Mouse (Mus musculus): ENCODE data around the gene Olfr631.
"Not testable (repeated sequence)": the region's sequence is repeated elsewhere in the genome, so short reads cannot be mapped to it uniquely, and the experiment has no call there.

Gene Olfr631

DNA sequence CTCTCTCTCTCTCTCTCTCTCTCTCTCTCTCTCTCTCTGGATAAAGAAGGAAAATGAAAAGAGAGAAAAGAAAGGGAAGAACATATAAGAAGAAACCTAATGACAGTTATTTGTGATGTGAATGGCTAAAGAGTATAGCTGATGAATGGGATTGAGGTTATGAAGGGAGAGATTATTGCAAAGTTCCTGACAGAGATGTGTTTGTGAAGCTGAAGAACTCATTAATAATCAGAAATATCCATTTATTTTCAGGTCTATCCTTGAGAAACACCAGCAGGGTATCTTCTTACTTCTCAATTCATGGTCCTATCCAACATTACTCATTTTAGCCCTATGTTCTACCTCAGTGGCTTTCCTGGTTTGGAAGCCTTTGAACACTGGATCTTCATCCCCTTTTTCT lies at the start of gene Olfr631:
TSS of gene Olfr631 (plus strand) at position 301 of the 400 bp plus-strand sequence.
- no peak for DNase-seq

- DNase-seq: no peak
Observed at GRCm38 (mm10) chr7:103886152-103886551, 42.5 kb upstream of the Olfr631 start, which contains the start of gene Olfr66. Olfr66 (minus strand) TSS chr7:103886252.

GRCm38 (mm10) chr7:103894385-103894784 lies 34.2 kb upstream of the Olfr631 start, which contains the start of gene Olfr64:
Olfr64 (minus strand) TSS chr7:103894485.
- no peak for DNase-seq

DNA sequence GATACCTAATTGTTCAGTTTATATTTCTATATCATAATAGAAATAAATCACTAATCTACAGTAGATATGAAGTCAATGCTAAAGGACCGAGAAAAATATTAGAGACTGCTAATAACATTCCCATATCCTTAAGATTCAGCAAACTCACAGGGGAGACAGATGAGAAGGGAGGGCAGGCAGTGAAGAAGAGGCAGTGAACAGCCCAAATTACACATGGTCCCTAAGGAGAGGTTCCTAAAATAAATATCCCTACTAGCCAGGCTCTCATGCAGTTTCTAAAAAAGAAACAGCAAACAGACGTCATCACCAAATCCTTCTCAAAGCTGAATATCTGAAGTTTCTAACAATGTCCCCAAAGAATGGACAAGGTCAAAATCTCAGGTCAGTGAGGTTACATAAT lies 25.4 kb upstream of the Olfr631 start, which contains the start of gene Olfr65:
TSS of gene Olfr65 (plus strand) at position 301 of the 400 bp plus-strand sequence.
- DNase-seq: no peak

DNA sequence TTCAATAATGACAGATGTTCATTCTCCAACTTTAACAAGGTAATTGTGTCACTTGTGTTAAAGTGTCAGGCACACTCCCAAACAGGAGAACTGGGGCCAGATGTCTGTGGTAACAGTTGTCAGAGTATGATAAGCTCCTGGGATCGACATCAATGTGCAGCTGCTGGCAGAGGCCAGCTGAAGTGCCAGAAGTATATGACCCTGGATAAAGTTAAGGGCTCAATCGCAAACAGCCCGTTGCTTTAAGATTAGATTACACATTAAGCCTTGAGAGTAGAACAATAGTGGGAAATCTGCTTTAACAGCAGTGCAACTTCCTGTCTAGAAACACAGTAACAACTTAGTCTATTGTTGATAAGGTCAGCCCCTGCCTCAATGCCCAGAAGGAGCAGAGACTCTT lies 18.6 kb upstream of the Olfr631 start:
- DNase-seq: no peak

DNA sequence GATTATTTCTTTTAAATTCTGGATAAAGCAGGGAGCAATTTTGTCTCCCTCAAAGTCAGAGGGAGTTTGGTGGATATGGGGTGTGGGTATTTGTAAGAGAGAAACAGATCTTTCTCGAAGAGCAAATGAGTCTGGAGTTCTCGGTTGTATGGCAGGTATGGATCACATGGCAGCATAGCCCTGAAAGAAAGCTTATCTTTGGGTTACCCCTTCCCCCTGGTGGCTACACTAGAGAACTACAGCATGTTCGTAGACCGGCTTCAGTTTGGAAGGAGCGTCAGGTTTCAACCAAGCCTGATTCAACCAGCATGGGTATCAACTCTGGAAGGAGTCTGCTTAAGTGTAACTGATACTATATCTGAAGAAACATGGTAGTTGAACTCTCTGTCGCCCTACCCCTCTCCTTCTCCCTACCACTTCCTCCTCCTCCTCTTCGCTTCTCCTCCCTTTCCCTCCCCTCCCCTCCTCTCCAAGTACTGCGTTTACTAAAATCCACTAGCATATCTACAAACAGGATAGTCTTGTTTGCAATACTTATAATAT lies 15.6 kb upstream of the Olfr631 start:
- DNase-seq: no peak

DNA sequence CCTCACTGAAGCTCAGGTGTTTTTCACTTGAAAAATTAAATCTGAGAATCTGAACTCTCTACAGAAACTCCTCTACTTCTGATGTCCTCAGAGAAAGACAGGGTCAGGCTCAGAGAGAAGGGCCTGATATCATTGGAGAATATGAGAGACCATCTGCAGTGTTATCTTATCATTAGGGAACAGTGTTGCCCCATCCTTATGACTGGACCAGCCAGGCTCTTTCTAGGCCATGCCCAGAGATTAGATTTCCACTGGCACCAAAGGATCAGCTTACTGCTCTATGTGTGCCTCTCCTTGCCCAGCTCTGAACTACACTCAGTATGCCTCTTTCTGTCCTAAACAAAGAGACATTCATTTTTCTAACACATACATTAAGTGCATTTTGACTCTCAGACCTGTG lies 13.3 kb upstream of the Olfr631 start:
- DNase-seq: no peak

DNA sequence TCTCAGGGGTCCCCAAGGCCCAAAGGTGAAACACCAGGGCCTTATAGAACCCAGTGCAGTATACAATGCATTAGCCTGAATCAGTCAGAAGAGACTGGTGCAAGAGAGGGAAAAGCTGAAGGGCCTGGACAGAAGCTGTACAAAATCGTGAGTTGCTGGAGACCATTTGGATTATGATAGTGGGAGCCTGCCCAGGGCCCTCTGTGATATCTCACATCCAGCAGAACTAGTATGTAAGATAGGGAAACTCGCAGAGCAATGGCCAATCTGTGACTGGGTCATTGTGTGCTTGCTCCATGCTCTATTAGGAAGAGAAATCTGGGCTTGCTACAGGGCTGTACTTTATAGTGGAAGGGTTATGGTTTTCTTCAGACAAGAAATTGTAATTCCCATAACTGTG lies 5.6 kb downstream of the Olfr631 start, which contains the start of gene Olfr632:
TSS of gene Olfr632 (plus strand) at position 84 of the 400 bp plus-strand sequence.
- no peak for DNase-seq

DNA sequence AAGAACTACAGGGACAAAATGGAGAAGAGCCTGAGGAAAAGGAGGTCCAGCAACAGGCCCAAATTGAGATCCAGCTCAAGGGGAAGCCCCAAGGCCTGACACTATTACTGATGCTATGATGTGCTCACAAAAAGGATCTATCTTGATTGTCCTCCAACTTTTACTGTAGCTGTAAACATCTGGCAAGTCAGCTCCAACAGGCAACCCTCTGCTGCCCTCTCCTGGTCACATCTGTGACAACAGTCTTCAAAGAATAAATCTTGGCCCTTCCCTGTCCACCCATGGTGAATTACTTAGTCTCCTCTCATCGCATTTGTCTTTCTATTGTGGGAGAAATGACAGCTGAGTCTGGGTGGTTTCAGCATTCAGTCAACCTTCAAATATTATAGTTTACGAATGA lies 14.1 kb downstream of the Olfr631 start:
- no peak for DNase-seq

GRCm38 (mm10) chr7:103944137-103944536 lies 15.5 kb downstream of the Olfr631 start, which contains the start of gene Olfr633:
Olfr633 (plus strand) TSS chr7:103944437.
- DNase-seq: no peak

DNA sequence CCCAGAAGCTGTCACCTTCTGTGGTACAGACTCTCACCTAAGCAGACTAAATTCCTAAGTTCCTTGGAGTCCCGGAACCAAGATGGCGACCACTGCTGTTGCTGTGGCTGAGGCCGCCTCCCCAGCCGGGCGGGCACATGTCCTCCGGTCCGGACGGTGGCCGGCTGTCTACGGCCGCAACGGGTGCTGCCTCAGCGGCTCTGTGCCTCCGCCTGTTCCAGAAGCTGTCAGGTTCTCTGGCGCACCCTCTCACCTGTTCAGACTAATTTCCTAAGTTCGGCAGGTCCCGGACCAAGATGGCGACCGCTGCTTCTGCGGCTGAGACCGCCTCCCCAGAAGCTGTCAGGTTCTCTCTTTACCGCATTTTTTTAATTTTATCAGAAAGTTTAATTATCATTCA lies 38.2 kb downstream of the Olfr631 start:
- not testable (repeated sequence) for DNase-seq

DNA sequence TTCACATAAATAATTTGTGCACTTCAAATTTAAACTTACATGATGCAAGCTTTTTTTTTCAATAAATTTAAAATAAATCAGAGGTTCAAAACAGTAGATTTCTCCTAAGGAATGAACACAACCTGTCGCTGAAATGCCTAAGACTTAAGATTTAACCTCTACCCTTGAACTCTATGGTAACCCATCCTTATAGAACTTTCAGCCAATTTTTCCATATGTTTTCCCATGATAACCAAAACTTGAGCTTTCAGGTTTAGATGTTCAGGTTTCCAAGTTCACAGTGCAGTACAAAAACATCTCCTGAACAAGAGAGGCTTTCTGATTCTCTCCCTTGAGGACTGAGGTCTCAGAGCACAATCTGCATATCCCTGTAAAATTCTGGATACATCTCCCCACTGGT lies 42.2 kb downstream of the Olfr631 start, which contains the start of gene Olfr635:
TSS of gene Olfr635 (plus strand) at position 301 of the 400 bp plus-strand sequence.
- no peak for DNase-seq

DNA sequence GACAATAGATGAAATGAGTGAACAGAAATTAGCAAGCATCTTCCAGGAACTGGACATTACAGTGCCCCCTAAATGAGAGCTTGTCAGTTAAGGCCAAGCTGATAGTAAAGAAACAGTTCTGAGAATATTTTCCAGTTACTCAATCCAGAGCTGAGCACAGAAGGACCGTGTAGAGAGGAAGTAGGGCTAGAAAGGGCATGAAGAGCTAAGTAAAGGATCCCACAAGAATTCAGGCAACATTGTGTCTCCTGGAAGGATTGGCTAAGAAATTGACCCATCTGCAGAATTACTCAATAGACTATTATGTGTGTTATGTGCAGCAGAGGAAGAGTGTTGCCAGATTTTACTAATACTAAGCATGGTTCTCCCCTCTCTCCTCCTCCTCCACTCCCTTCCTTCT lies 43.2 kb downstream of the Olfr631 start:
- DNase-seq: no peak
